Mouse (Mus musculus) heart, embryonic 12.5 days (tissue): ENCODE measurements around the gene Tmem176a. TPM values are rescaled to one million over a fixed set of nuclear protein-coding genes. Genes with fewer than 3 reads are reported as not detected.

Source experiments
- ATAC-seq: fragments of 200-750 bp; cut with Nextera tagmentation; 2 replicates; pipeline ENCODE4 v1.8.0; 2017; ENCODE audit warnings: moderate TSS enrichment, moderate library complexity; ENCODE audit not compliant: insufficient number of reproducible peaks, low FRiP score
- H3K27ac ChIP-seq: fragments of 300-500 bp; sonication (generic); 2 replicates; pipeline ENCODE4 v1.5.1; 2016; ENCODE audit warnings: mild to moderate bottlenecking, moderate library complexity; ENCODE audit not compliant: poor library complexity, severe bottlenecking
- H3K27me3 ChIP-seq: fragments of 300-500 bp; sonication (generic); replicated peaks from 2 replicates; pipeline ENCODE4 v1.6.1; 2016; ENCODE audit warnings: mild to moderate bottlenecking, moderate library complexity
- H3K36me3 ChIP-seq: fragments of 300-500 bp; sonication (generic); 2 replicates; pipeline ENCODE4 v1.6.1; 2016; ENCODE audit warnings: mild to moderate bottlenecking, moderate library complexity
- H3K4me1 ChIP-seq: fragments of 300-500 bp; sonication (generic); replicated peaks from 2 replicates; pipeline ENCODE4 v1.6.1; 2016; ENCODE audit warnings: mild to moderate bottlenecking
- H3K4me2 ChIP-seq: fragments of 300-500 bp; sonication (generic); 2 replicates; pipeline ENCODE4 v1.6.1; 2016; ENCODE audit warnings: mild to moderate bottlenecking, moderate library complexity
- H3K4me3 ChIP-seq: fragments of 300-500 bp; sonication (generic); 2 replicates; pipeline ENCODE4 v1.5.1; 2016; ENCODE audit warnings: mild to moderate bottlenecking
- H3K9ac ChIP-seq: fragments of 300-500 bp; sonication (generic); 2 replicates; pipeline ENCODE4 v1.6.1; 2016; ENCODE audit warnings: mild to moderate bottlenecking, moderate library complexity
- H3K9me3 ChIP-seq: fragments of 300-500 bp; sonication (generic); replicated peaks from 2 replicates; pipeline ENCODE4 v1.6.1; 2016; ENCODE audit warnings: mild to moderate bottlenecking, moderate library complexity
- WGBS: fragments of 180-500 bp; shearing (Covaris S2); methylation state at CpG from one replicate; pipeline ENCODE4 v1.1.7; 2016; 5-methylcytosine and 5-hydroxymethylcytosine counted together
- polyA plus RNA-seq: library from polyadenylated mRNA; unstranded; fragments of >200 nt; fragmentation: Nextera tagmentation; extraction: Ambion mirVana; gene quantifications from 2 replicates; pipeline ENCODE4 v1.2.1, GENCODE M21; 2016

Tmem176a gene
- polyA plus RNA-seq, 1 experiment from 2014 or later, result 80.3 TPM

DNA sequence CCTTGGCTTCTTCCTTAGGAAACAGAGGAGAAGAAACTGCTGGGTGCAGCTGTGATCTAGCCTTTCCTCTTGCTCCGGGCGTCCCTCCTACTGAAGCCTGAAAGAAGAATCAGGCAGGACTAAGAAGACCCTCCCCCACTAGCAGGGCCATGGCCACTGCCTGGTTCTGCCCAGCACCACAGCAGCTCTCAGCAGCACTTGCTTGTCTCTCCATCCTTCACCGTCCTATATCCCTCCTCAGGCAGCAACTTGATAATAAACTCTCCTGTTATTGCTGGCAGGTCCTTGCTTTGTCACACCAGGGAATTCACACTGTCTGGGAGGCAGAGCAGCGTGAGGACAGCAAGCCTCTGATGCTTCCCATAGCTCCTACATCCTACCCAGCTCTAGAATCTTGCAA lies 4.4 kb downstream of the Tmem176a start:
- Histone ChIP-seq H3K4me3 (no peak overlapping the region), H3K9me3 (no peaks in the 10 kb centered on the region), H3K27me3 (no peaks in the 10 kb centered on the region), H3K27ac (no peak overlapping the region), H3K9ac (no peak overlapping the region), H3K4me1 (peaks cover 19% of the 10 kb centered on the region), H3K36me3 (peaks cover 29% of the 10 kb centered on the region), H3K4me2 (no peak overlapping the region)
- ATAC-seq, result no peak
- 53% methylated on average over 4 of the region's 4 CpGs for WGBS

DNA sequence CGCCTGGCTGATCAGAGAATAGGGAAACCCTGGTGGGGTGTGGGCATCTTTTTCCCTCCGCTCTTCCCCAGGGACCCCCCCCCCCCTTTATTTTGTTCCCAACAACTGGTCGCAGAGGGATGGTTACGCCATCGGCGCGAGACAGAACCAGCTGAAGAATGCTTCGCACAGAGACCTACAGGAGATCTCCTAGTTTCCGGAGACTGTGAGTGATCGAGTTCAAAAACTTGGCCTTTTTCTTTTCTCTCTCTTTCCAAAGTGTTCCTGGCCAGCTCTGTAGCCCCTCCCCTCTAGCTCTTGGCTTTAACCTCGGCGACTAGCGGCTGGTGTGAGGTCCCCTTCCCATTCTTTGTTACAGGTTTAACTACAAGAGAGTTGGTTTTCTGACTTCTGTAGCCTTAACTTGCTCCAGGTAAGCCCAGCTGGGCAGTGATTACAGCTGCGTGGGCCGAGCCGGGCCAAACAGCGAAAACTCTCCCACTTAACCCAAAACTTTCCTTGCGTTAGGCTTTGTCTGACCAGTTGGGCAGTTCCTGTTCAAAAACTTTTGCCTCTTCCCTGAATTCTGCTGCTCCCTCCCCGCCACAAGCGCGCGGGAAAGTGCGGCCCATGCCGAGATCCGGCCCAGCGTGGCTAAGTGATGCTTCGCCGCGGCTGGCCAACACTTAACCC lies 11.2 kb downstream of the Tmem176a start:
- under 1% methylated on average over 29 of the region's 29 CpGs for WGBS
- Histone ChIP-seq H3K27me3 (no peaks in the 10 kb centered on the region), H3K9ac (peak overlapping the region; percentile 65), H3K27ac (peak overlapping the region; percentile 73), H3K36me3 (no peaks in the 10 kb centered on the region), H3K4me1 (peaks cover 3% of the 10 kb centered on the region; the same call in 1 of the 2 replicates), H3K9me3 (no peaks in the 10 kb centered on the region; the same call in 1 of the 2 replicates), H3K4me3 (peak overlapping the region; percentile 52), H3K4me2 (peak overlapping the region; percentile 78)
- peak; percentile 48; the same call in 1 of the 2 replicates for ATAC-seq

DNA sequence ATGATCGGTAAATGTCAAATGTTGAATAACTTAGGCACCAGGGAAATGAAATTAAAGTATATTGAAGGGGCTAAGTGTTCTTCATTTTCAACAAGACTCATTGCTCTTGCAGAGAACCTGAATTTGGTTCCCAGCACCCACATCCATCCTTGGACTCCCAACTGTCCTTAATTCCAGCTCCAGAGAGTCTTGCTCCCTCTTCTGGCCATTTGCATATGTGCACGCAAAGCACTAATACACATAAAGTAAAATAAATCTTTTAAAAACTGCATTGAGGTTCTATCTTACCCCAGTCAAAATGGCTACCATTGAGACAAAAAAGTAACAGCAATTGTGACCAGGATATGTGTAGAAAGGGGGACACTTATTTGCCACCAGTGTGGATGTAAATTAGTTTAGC lies 13.4 kb downstream of the Tmem176a start:
- ATAC-seq, result no peak
- Histone ChIP-seq H3K4me2 (no peak overlapping the region), H3K9me3 (no peaks in the 10 kb centered on the region; the same call in 1 of the 2 replicates), H3K36me3 (no peaks in the 10 kb centered on the region), H3K9ac (no peak overlapping the region), H3K4me1 (peaks cover 3% of the 10 kb centered on the region; the same call in 1 of the 2 replicates), H3K4me3 (no peak overlapping the region), H3K27me3 (no peaks in the 10 kb centered on the region), H3K27ac (no peak overlapping the region)
- WGBS, result 94% methylated on average over 2 of the region's 2 CpGs

DNA sequence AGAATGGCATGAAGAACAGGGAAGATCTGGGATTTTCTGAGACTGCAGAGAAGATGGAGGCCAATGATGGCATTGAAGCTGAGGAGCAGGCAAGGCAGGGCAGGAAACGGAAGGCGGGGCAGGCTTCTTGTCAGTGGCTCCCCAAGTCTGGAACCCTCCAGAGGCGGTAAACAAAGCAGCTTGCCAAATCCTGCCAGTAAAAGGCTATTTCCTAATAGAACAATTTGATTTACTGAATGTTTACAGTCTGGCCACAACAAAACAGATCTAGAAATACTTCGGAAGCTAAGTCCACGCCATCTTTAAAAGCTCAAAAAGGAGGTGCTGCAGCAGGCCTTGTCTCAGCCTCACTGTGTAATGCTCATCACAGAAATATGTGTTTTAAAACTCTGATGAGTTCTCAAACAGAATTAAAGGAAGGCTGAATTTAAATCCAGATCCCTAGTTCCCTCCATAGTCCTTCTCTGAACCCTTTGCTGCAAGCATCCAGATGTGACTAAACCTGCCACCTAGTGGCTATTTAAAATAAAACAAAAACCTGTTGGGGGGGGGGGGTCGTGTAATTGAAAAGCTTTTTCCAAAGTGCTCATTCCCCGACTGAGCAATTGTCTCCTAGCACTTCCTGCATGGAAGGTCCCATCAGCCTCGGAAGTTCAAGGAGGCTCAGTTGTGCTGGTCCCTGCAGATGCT lies 17.0 kb downstream of the Tmem176a start:
- Histone ChIP-seq H3K27me3 (no peaks in the 10 kb centered on the region), H3K4me3 (no peak overlapping the region), H3K27ac (no peak overlapping the region), H3K36me3 (no peaks in the 10 kb centered on the region), H3K9me3 (no peaks in the 10 kb centered on the region; the same call in 1 of the 2 replicates), H3K9ac (no peak overlapping the region), H3K4me2 (no peak overlapping the region), H3K4me1 (peaks cover 7% of the 10 kb centered on the region; the same call in 1 of the 2 replicates)
- WGBS, result 51% methylated on average over 8 of the region's 8 CpGs
- no peak for ATAC-seq

DNA sequence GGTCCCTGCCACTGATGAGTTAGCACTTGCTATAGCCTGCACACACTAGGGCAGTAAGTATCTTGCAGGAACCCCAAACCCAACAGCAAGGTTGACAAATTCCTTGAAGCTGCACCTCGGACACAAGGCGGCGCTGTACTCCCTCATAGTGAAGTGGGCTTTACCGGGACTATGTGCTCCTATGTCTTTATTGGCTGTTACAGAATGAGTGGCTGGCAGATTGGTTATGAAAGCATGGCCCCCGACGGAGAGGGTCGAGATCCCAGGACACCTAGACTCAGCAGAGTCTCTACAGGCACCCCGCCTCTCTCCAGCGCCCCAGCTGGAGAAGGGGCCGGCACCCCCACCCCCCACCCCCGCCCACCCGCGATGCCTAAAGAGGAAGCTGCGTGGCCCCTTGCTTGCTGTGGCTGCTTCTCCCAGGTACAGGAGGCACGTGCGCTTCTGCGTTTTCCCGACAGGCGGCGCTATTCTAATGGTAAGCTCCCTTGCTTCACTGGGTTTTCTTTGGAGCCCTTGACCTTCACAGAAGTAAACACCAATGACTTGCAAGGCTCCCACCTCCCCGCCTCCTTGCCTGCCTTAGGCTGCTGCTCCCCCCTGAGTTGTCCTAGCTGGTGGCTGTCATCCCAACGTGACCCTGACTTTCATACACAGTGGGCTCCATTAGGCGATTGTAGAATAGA lies 19.6 kb downstream of the Tmem176a start:
- Histone ChIP-seq H3K4me2 (peak overlapping the region; percentile 68), H3K27me3 (no peaks in the 10 kb centered on the region), H3K36me3 (no peaks in the 10 kb centered on the region), H3K4me1 (peaks cover 7% of the 10 kb centered on the region; the same call in 1 of the 2 replicates), H3K4me3 (peak overlapping the region; percentile 45), H3K27ac (no peak overlapping the region), H3K9me3 (no peaks in the 10 kb centered on the region), H3K9ac (0 out of 2 replicates have a peak overlapping the region, but pooled peaks have one; percentile 44)
- 15% methylated on average over 23 of the region's 23 CpGs for WGBS
- peak; percentile 48; the same call in 1 of the 2 replicates for ATAC-seq

DNA sequence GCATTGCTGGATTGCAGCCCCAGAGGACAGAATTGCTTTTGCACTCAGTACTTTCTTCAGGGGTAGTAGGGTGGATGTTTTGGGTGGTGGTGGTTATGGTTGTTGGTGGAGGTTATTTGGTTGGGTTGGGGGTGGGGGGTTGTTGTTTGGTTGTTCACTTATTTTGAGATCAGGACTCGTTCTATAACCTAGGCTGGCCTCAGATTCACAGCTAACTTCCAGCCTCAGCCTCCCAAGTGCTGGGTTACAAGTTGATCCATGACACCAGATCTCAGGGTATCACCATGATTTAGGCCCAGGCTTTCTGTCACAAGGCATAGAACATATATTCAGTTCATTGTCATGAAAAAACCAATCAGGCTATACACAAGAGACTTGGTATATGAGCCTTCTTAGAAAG lies 20.1 kb downstream of the Tmem176a start:
- Histone ChIP-seq H3K9me3 (no peaks in the 10 kb centered on the region), H3K9ac (no peak overlapping the region), H3K27ac (no peak overlapping the region), H3K4me2 (peak overlapping the region; percentile 68), H3K4me3 (no peak overlapping the region), H3K4me1 (peaks cover 7% of the 10 kb centered on the region; the same call in 1 of the 2 replicates), H3K27me3 (no peaks in the 10 kb centered on the region), H3K36me3 (no peaks in the 10 kb centered on the region)
- 81% methylated on average over 1 of the region's 1 CpGs for WGBS
- no peak for ATAC-seq

DNA sequence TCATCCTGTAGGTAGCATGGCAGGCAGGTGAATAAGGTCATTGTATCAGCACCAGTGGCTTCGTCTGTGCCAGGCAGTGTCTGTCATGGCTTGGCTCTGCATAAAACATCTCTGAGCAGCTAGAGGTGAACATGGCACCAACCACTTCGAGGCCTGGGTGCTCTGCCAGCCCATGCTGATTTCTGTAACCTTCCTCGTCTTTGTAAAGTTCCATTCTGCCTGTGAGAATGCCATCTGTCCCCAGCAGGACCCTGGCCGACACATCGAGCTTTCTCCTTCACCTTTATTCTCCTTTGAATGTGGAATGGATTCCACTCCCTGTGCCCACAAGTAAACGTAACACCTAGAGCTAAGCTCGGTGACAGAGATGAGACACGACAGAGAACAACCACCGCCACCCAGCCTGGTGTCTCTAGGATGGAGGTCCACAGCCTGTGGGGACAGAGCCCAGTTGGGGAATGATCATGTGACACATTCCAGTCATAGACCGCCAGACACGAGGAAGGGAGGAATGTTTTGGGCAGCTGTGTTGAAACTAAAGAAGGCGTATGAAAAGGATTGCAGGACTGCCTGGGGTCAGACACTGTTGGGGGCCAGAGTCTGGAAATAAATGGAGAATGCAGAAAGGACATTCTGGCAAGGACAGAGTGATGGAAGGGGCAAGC lies 21.0 kb downstream of the Tmem176a start:
- Histone ChIP-seq H3K4me2 (no peak overlapping the region), H3K9ac (no peak overlapping the region), H3K9me3 (no peaks in the 10 kb centered on the region), H3K27ac (no peak overlapping the region), H3K4me3 (no peak overlapping the region), H3K27me3 (no peaks in the 10 kb centered on the region), H3K36me3 (no peaks in the 10 kb centered on the region), H3K4me1 (peaks cover 5% of the 10 kb centered on the region; the same call in 1 of the 2 replicates)
- 59% methylated on average over 12 of the region's 12 CpGs for WGBS
- ATAC-seq, result no peak

DNA sequence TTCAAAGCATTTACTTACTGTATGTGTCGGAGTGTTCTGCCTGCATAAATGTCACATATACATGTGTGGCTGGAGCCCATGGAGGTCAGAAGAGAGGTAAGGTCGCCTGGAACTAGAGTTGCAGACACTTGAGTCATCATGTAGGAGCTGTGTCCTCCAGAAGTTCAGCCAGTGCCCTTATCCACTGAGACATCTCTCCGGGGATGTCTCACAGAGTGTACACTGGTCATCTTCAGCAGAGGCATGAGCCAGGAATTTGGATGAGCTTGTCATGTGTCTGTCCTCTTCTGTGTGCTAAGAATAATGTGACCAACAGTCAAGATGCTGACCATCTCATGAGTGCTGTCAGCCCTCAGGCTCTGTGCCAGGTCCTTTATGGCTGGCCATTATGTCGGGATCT lies 22.1 kb downstream of the Tmem176a start:
- WGBS, result 70% methylated on average over 4 of the region's 4 CpGs

DNA sequence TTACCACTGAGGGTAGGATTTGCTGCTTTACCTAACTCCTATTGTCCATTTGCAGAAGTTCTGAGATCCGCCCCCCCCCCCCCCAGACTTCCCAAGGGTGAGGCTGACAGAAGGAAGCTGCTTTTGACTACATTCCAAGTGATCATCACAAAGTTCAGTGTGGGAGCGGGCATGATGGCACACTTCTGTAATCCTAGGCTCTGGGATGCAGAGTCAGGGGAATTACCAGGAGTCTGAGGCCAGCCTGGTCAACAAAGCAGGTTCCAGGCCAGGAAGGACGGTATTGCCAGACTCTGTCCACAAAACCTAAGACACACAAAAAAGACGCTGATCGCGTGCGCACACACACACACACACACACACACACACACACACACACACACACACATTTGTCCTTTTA lies 22.8 kb downstream of the Tmem176a start:
- no peak for ATAC-seq
- H3K4me2 ChIP-seq, result no peak overlapping the region
- H3K9me3 ChIP-seq, result no peaks in the 10 kb centered on the region
- no peak overlapping the region for H3K27ac ChIP-seq
- no peaks in the 10 kb centered on the region for H3K36me3 ChIP-seq
- H3K9ac ChIP-seq, result no peak overlapping the region
- peaks cover 5% of the 10 kb centered on the region; the same call in 1 of the 2 replicates for H3K4me1 ChIP-seq
- no peak overlapping the region for H3K4me3 ChIP-seq
- WGBS, result 90% methylated on average over 7 of the region's 7 CpGs
- no peaks in the 10 kb centered on the region for H3K27me3 ChIP-seq

More for the DNA sequence above, 22.1 kb downstream of the Tmem176a start:
- Histone ChIP-seq H3K36me3 (no peaks in the 10 kb centered on the region), H3K27ac (no peak overlapping the region), H3K27me3 (no peaks in the 10 kb centered on the region), H3K4me1 (peaks cover 5% of the 10 kb centered on the region; the same call in 1 of the 2 replicates), H3K4me3 (no peak overlapping the region), H3K4me2 (no peak overlapping the region), H3K9ac (no peak overlapping the region), H3K9me3 (no peaks in the 10 kb centered on the region)
- ATAC-seq, result no peak

DNA sequence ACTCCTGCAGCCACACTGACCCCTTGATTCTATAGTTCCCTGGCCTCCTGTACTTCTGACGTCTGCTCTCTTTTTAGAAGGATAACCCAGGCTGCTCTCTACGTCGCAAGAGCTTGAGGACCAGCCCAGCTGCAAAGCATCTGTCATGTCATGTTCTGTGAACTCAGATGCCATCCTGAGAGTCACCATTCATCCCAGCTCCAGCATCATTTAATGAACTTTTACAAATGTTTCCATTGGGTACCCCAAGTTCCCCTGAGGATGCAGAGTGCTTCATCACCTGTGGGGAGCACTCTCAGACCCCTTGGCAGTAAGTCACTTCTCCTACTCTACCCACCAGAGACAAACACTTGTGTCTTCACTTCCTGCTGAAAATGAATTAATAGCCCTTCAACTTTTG lies 23.5 kb downstream of the Tmem176a start:
- Histone ChIP-seq H3K4me1 (peaks cover 5% of the 10 kb centered on the region; the same call in 1 of the 2 replicates), H3K9me3 (no peaks in the 10 kb centered on the region), H3K27ac (no peak overlapping the region), H3K4me3 (no peak overlapping the region), H3K36me3 (no peaks in the 10 kb centered on the region), H3K27me3 (no peaks in the 10 kb centered on the region), H3K9ac (no peak overlapping the region), H3K4me2 (no peak overlapping the region)
- 44% methylated on average over 3 of the region's 3 CpGs for WGBS
- ATAC-seq, result no peak
